Mouse (Mus musculus) right cerebral cortex, adult 2 months (tissue): Measurements from ENCODE around the gene Ngf.

Experiments used
- DNase-seq, 2 experiments: peaks; one replicate each; pipeline ENCODE4 v3.0.0; 2021 to 2022; ENCODE audit warnings: low spot score in 2 of 2

Ngf gene

DNA sequence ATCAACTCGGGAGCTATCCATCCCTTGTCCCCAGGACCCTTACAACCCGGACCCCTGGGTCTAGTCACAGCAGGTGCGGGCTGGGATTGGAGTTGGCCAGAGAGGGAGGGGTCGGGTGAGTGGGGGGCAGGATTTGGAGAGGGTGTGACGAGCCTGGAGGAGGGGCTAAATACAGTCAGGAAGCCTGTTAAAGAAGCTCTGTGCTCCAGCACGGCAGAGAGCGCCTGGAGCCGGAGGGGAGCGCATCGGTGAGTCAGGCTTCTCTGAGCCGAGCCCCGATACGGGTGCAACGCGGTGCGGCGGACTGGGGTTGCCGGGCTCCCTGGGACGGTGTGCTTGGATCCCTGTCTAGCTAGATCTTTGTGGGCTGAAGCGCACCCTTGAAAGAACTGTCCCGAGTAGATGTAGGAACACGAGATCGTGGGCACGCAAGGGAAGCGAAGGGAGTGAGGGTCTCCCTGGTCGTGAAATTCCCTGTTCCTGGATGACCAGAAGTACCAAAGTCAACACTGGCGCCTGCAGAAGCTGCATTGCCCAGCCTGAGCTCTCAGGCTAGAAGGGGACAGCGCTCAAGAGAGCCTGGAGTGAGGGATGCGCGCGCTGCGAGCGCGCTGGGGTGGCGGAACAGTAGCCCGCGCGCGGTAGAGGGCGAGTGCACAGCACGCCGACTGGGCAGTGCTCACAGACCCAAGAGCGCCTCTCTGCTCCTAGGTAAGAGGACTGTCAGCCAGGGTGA is at the start of gene Ngf:
Gene Ngf (plus strand): TSS at position 207 of the 736 bp plus-strand sequence.
- peak in 1 of 2 experiments; percentile 13 for DNase-seq

GRCm38 (mm10) chr3:102445567-102445966 is 24.2 kb upstream of the Ngf start:
- no peak for DNase-seq

DNA sequence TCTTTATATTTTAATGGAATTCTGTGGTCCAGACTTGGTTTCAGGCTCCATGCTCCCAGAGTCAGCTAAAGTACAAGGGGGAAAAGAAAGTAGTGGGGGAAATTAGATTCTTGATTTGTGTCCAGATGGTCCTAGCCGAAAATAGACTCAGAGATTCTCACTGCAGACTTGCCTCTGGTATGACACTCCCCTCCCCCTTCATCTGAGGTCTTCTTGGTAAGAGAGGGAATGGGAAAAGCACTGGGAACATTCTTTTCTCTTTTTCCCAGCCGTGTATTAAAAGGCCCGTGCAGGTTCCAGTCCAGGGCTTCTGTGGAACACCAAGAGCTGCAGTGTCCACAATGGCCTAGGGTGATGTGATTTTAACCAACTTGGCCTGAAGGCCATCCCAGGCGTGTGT is 23.0 kb upstream of the Ngf start:
- no peak for DNase-seq

GRCm38 (mm10) chr3:102454566-102454965 is 15.2 kb upstream of the Ngf start:
- no peak for DNase-seq

- DNase-seq = no peak
These were observed 9.2 kb upstream of the Ngf start for GRCm38 (mm10) chr3:102460528-102460927.

DNA sequence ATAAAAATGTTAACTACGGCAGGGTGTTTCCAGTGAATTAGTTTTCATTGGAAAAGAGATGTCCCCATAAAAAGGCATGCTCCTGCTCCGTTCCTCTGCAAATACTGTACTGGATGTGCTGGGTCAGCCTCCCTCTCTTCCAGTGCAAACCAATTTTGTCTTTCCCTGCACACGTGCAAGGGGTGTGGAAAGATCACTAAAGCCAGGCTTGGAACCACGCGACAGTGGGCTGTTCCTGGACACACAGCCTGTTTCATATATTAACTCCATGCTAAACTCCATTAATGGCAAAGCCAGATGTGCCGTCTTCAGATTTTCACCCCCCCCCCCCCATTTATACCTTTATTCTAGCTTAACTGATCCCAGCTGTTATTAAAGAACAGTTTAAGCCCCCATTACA is 8.7 kb upstream of the Ngf start:
- no peak for DNase-seq

GRCm38 (mm10) chr3:102462703-102463336 is 6.9 kb upstream of the Ngf start:
- DNase-seq = no peak

GRCm38 (mm10) chr3:102463339-102463738 is 6.4 kb upstream of the Ngf start:
- DNase-seq = no peak

DNA sequence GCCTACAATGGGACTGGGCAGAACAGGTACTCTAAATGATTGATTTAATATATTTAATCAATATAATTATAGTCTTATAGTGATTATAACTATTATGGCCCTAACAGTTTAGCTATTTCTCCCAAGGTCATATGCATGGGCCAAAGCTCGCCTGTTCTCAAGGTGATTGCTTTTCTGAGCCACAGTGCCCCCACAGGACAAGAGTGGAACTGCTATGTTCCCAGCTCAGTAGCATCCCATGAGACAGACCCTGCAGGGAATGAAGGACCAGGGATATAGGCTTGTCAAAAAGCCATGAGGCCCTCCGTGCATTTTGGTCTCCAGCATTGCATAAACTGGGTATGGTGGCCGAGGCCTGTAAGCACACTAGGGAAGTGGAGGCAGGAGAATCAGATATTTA is 3.1 kb upstream of the Ngf start:
- peak; percentile 71 to 77 for DNase-seq

GRCm38 (mm10) chr3:102467121-102467520 is 2.6 kb upstream of the Ngf start:
- DNase-seq = no peak

- no peak for DNase-seq
These were observed 1.5 kb downstream of the Ngf start for GRCm38 (mm10) chr3:102471251-102471650.

GRCm38 (mm10) chr3:102471799-102472198 is 2.1 kb downstream of the Ngf start:
- no peak for DNase-seq

DNA sequence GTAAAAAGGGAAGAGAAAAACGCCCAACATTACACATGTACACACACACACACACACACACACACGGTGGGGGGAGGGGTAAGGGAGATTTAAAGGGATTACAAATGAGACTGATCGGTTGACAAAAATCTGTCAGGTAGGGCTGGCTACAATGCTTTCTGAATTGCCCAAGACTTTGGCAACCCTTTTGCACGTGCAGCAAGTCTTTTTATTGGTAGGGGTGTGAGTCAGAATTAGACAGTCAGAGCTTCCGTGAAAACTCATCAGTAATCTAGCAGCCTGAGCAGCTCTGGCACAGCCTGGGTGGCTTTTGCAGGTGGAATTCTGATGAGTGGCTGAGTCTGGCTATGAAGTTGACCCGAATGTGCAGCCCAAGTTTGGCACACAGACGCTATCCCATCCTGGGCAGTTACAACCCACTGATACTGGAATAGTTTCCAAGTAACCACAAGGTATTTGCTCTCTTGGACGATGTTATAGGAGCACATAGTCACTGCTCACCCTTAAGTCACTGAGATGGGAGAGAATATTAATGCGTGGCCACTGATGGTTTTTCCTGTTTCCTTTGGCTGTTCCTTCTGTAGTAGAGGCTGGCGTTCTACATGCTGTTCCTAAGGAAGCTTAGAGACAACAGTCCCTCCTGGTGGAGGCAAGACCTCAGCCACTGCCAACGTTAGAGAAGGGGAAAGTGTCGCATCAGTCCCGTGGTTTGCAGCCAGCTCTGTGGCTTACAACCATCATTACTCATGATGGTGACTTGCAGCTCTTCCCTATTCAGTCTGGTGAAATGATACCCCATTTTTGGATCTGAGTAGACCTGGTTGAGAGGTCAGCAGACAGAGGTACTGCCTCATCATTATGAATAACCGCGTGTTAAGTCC is 4.8 kb downstream of the Ngf start:
- DNase-seq = no peak

GRCm38 (mm10) chr3:102477917-102478694 is 8.4 kb downstream of the Ngf start:
- DNase-seq = no peak

- peak in 1 of 2 experiments; percentile 27 for DNase-seq
These were observed 20.8 kb downstream of the Ngf start for GRCm38 (mm10) chr3:102490393-102491123.

GRCm38 (mm10) chr3:102498113-102498512 is 28.4 kb downstream of the Ngf start:
- DNase-seq = no peak

GRCm38 (mm10) chr3:102498931-102499330 is 29.2 kb downstream of the Ngf start:
- no peak for DNase-seq

GRCm38 (mm10) chr3:102500031-102500430 is 30.3 kb downstream of the Ngf start:
- DNase-seq = no peak

GRCm38 (mm10) chr3:102501186-102501585 is 31.5 kb downstream of the Ngf start:
- DNase-seq = no peak

GRCm38 (mm10) chr3:102505129-102505528 is 35.4 kb downstream of the Ngf start:
- no peak for DNase-seq

DNA sequence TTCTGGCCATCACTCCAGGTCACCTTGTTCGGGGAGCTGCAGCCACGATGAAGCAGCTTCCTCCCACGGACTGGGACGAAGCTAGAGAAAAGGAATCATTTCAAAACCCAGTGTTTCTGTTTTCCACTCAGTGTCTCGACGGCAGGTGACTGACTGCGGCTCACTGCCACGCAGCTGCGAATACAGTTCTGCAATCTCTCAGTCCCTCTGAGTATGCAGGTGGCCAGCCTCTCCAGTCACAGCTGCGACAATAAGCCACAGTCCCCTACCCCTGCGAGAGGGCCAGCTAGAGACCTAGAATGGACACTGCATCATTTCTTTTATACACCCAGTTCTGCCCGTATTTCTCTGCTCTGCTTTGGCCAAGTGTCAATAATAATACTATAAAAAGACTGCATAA is 36.3 kb downstream of the Ngf start:
- no peak for DNase-seq
